Mouse (Mus musculus) stomach, postnatal 0 days (tissue): ENCODE measurements around the gene Mgmt.

ENCODE experiments used
- CTCF ChIP-seq: IDR thresholded peaks from 2 replicates; pipeline ENCODE4 v1.5.1; 2016; ENCODE audit warnings: antibody characterized with exemption, low read depth, mild to moderate bottlenecking, moderate library complexity
- EP300 ChIP-seq: optimal IDR thresholded peaks from 2 replicates; pipeline ENCODE3; 2016; ENCODE audit warnings: antibody characterized with exemption

DNA sequence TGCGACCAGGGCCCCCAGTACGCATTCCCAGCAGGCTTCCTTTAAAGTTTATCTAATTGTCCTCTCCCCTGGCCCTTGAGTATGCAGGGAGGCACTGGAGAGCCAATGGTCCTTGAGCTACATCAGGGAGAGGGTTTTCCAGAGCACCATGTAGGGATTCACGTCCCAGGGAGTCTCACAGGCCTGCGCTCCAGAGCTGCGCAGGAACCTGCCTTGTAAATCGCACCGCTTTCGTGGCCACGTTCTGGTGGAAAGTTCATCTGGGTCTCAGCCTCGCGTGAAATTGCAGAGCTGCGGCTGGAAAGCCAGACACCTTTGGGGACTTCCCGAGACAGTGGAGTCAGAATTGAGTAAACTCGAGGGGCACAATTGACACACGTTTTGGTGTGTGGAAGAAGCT is 103.0 kb downstream of the Mgmt start:
- TF ChIP-seq CTCF: no peak
- TF ChIP-seq EP300: no peak
